ENCODE assay signal across 19 mouse cellular contexts in genomic region chr7:25700732-25701131, GRCm38 (mm10). TPM values are rescaled to one million over a fixed set of nuclear protein-coding genes. Genes with fewer than 3 reads are reported as not detected.
DNase-seq lines count a peak whose midpoint lies in the region; ATAC-seq and TF ChIP-seq lines count a peak whose summit lies in the region.
"Had no signal": no experiment of that assay in that cellular context is flagged by ENCODE, and none has a peak within 500 bp of the region (broad histone marks: within the 10 kb centered on the region; RNA-seq: fewer than 3 reads in every experiment).

No protein-coding gene starts in this region.

- no peak overlapping the region for H3K4me3 ChIP-seq in liver, adult 2 months (ENCODE audit: insufficient read depth, low read depth, low read length)
- no peak overlapping the region for H3K4me3 ChIP-seq in liver, embryonic 11.5 days (ENCODE audit: low read depth, low read length)
- no peak overlapping the region for H3K4me3 ChIP-seq in bone marrow macrophage, adult 2 months (ENCODE audit: insufficient read depth, low read length)
- H3K4me3 ChIP-seq: embryonic facial prominence, embryonic 12.5 days; heart, embryonic 10.5 days; limb, embryonic 10.5 days; lung, embryonic 15.5 days; midbrain, embryonic 12.5 days; neural tube, embryonic 12.5 days had no signal

- no peaks in the 10 kb centered on the region for H3K27me3 ChIP-seq in liver, adult 2 months (ENCODE audit: control insufficient read depth, insufficient read depth, low read length)
- H3K27me3 ChIP-seq in liver, embryonic 11.5 days (replicated peaks; ENCODE audit: control insufficient read depth, insufficient read depth, low read length) = no peaks in the 10 kb centered on the region

- no peaks in the 10 kb centered on the region for H3K36me3 ChIP-seq in liver, adult 2 months (ENCODE audit: control insufficient read depth, insufficient read depth, low read length)
- H3K36me3 ChIP-seq in liver, embryonic 11.5 days (ENCODE audit: control insufficient read depth, insufficient read depth, low read length) = peaks cover 48% of the 10 kb centered on the region
- H3K36me3 ChIP-seq: embryonic facial prominence, embryonic 12.5 days; midbrain, embryonic 12.5 days; neural tube, embryonic 12.5 days had no signal

- DNase-seq in liver, adult 2 months (ENCODE audit: extremely low read depth, low read depth, low spot score) = no peak
- DNase-seq in liver, embryonic 11.5 days (ENCODE audit: low spot score) = no peak
- DNase-seq in B cell, adult 2 months = peak; percentile 74 to 77
- peak; percentile 62 for DNase-seq in CD4-positive, CD25-positive, alpha-beta regulatory T cell, adult 2 months (ENCODE audit: low read depth, low spot score)
- DNase-seq in retina, postnatal 1 day = no peak
- DNase-seq in yolk sac, embryonic 10.5 days (ENCODE audit: low spot score) = no peak
- DNase-seq in urinary bladder, adult 2 months (ENCODE audit: low spot score) = no peak
- DNase-seq: cerebellum, postnatal 25 days; heart, postnatal 4 days; kidney, adult 8-10 months; layer of hippocampus, adult 9-11 months had no signal

- 74% methylated on average over 12 of the region's 12 CpGs for WGBS in liver, adult 2 months
- WGBS in liver, embryonic 11.5 days = 84% methylated on average over 12 of the region's 12 CpGs

- TF ChIP-seq POLR2A in liver, adult 2 months (IDR thresholded peaks at IDR 0.05; ENCODE audit: extremely low read depth, insufficient read depth, low read length) = no peak
- TF ChIP-seq POLR2A in bone marrow macrophage, adult 2 months (IDR thresholded peaks at IDR 0.05; ENCODE audit: borderline replicate concordance, low read depth, low read length) = no peak

- peaks cover 7% of the 10 kb centered on the region; the same call in 1 of the 2 replicates for H3K9me3 ChIP-seq in liver, embryonic 11.5 days (ENCODE audit: control insufficient read depth, low read length)
- H3K9me3 ChIP-seq: heart, embryonic 10.5 days; limb, embryonic 10.5 days; lung, embryonic 15.5 days; neural tube, embryonic 12.5 days had no signal

- peaks cover 8% of the 10 kb centered on the region; the same call in 1 of the 2 replicates for H3K4me1 ChIP-seq in liver, adult 2 months (ENCODE audit: control insufficient read depth, insufficient read depth, low read length)
- peaks cover 22% of the 10 kb centered on the region for H3K4me1 ChIP-seq in liver, embryonic 11.5 days (replicated peaks; ENCODE audit: control insufficient read depth, insufficient read depth, low read length)
- peaks cover 21% of the 10 kb centered on the region for H3K4me1 ChIP-seq in bone marrow macrophage, adult 2 months (ENCODE audit: control insufficient read depth, insufficient read depth, low read length)

- no peak overlapping the region for H3K27ac ChIP-seq in liver, adult 2 months (replicated peaks; ENCODE audit: insufficient read depth, low read depth, low read length)
- H3K27ac ChIP-seq in liver, embryonic 11.5 days (ENCODE audit: low read depth, low read length) = no peak overlapping the region
- no peak overlapping the region for H3K27ac ChIP-seq in bone marrow macrophage, adult 2 months (ENCODE audit: insufficient read depth, low read depth, low read length)
- H3K27ac ChIP-seq: embryonic facial prominence, embryonic 12.5 days; heart, embryonic 10.5 days; limb, embryonic 10.5 days; lung, embryonic 15.5 days; midbrain, embryonic 12.5 days; neural tube, embryonic 12.5 days had no signal

- no peak overlapping the region for H3K4me2 ChIP-seq in liver, embryonic 11.5 days
- H3K4me2 ChIP-seq: embryonic facial prominence, embryonic 12.5 days; lung, embryonic 15.5 days; midbrain, embryonic 12.5 days; neural tube, embryonic 12.5 days had no signal

- TF ChIP-seq CTCF in liver, adult 2 months (IDR thresholded peaks at IDR 0.05; ENCODE audit: low read depth, low read length) = peak; percentile 56
- peak; percentile 35; the same call in 1 of the 2 replicates for TF ChIP-seq CTCF in bone marrow macrophage, adult 2 months (IDR thresholded peaks at IDR 0.05; ENCODE audit: low read depth, low read length)

- ATAC-seq in liver, embryonic 11.5 days (replicated peaks; ENCODE audit: low FRiP score) = no peak

- no peak overlapping the region for H3K9ac ChIP-seq in liver, adult 2 months (ENCODE audit: low read depth, low read length)
- H3K9ac ChIP-seq in liver, embryonic 11.5 days (ENCODE audit: low read depth, low read length) = no peak overlapping the region
- H3K9ac ChIP-seq: embryonic facial prominence, embryonic 12.5 days; lung, embryonic 15.5 days; midbrain, embryonic 12.5 days; neural tube, embryonic 12.5 days had no signal

- H3K79me2 ChIP-seq in liver, adult 2 months (ENCODE audit: control insufficient read depth, insufficient read depth, low read length) = no peaks in the 10 kb centered on the region

RNA-seq across cellular contexts. Expression of gene Tgfb1, which starts 13.9 kb away (rescaled TPM):
- total RNA-seq in liver, adult 2 months (2014; rRNA removed) = 1.8 and 5.6 TPM in 2 replicates
- 4.8 and 6.8 TPM in 2 replicates for polyA plus RNA-seq in liver, adult 2 months (2012; rRNA removed)
- polyA plus RNA-seq in liver, embryonic 11.5 days (2014; fragmentation: Nextera tagmentation; extraction: Ambion mirVana) = 14.4 and 16.4 TPM in 2 replicates
- polyA plus RNA-seq in bone marrow macrophage, adult 2 months (2012; ENCODE audit: insufficient read depth, insufficient read length, missing spikeins) = 287 and 354 TPM in 2 replicates
- polyA plus RNA-seq in urinary bladder, adult 2 months (2012; rRNA removed) = 16.2 and 27.6 TPM in 2 replicates

RNA-seq across cellular contexts. Expression of gene Ccdc97, which starts 18.2 kb away (rescaled TPM):
- total RNA-seq in liver, adult 2 months (2014; rRNA removed) = 6.8 and 10.7 TPM in 2 replicates
- 34.1 and 38.4 TPM in 2 replicates for polyA plus RNA-seq in liver, adult 2 months (2012; rRNA removed)
- 33.2 and 33.9 TPM in 2 replicates for polyA plus RNA-seq in liver, embryonic 11.5 days (2014; fragmentation: Nextera tagmentation; extraction: Ambion mirVana)
- 40.0 and 44.7 TPM in 2 replicates for polyA plus RNA-seq in bone marrow macrophage, adult 2 months (2012; ENCODE audit: insufficient read depth, insufficient read length, missing spikeins)
- polyA plus RNA-seq in urinary bladder, adult 2 months (2012; rRNA removed) = 42.4 and 49.7 TPM in 2 replicates

RNA-seq across cellular contexts. Expression of gene B9d2, which starts 20.2 kb away (rescaled TPM):
- 4.2 and 6.8 TPM in 2 replicates for total RNA-seq in liver, adult 2 months (2014; rRNA removed)
- polyA plus RNA-seq in liver, adult 2 months (2012; rRNA removed) = 21.0 and 22.5 TPM in 2 replicates
- 38.2 and 40.9 TPM in 2 replicates for polyA plus RNA-seq in liver, embryonic 11.5 days (2014; fragmentation: Nextera tagmentation; extraction: Ambion mirVana)
- 18.3 and 19.2 TPM in 2 replicates for polyA plus RNA-seq in bone marrow macrophage, adult 2 months (2012; ENCODE audit: insufficient read depth, insufficient read length, missing spikeins)
- polyA plus RNA-seq in urinary bladder, adult 2 months (2012; rRNA removed) = 25.6 TPM in 2 replicates

RNA-seq across cellular contexts. Expression of gene Tmem91, which starts 25.8 kb away (rescaled TPM):
- total RNA-seq in liver, adult 2 months (2014; rRNA removed) = not detected in 2 replicates
- polyA plus RNA-seq in liver, adult 2 months (2012; rRNA removed) = not detected in 2 replicates
- 2.5 and 3.3 TPM in 2 replicates for polyA plus RNA-seq in liver, embryonic 11.5 days (2014; fragmentation: Nextera tagmentation; extraction: Ambion mirVana)
- 0.87 TPM in 1 of 2 replicates, not detected in the other for polyA plus RNA-seq in bone marrow macrophage, adult 2 months (2012; ENCODE audit: insufficient read depth, insufficient read length, missing spikeins)
- polyA plus RNA-seq in urinary bladder, adult 2 months (2012; rRNA removed) = 1.1 and 1.3 TPM in 2 replicates
- total RNA-seq: adrenal gland, adult 18-20 months had no signal

RNA-seq across cellular contexts. Expression of gene Exosc5, which starts 41.8 kb away (rescaled TPM):
- total RNA-seq in liver, adult 2 months (2014; rRNA removed) = 30.4 and 32.1 TPM in 2 replicates
- 70.3 and 75.1 TPM in 2 replicates for polyA plus RNA-seq in liver, adult 2 months (2012; rRNA removed)
- 125 and 139 TPM in 2 replicates for polyA plus RNA-seq in liver, embryonic 11.5 days (2014; fragmentation: Nextera tagmentation; extraction: Ambion mirVana)
- polyA plus RNA-seq in bone marrow macrophage, adult 2 months (2012; ENCODE audit: insufficient read depth, insufficient read length, missing spikeins) = 22.6 and 30.6 TPM in 2 replicates
- polyA plus RNA-seq in urinary bladder, adult 2 months (2012; rRNA removed) = 50.4 and 64.6 TPM in 2 replicates

Comparison
In these comparisons a context has a peak if more than half of its experiments do, and no peak if none do; other contexts are left out.
1. DNase-seq: peak in B cell, adult 2 months (2 of 2) and CD4-positive, CD25-positive, alpha-beta regulatory T cell, adult 2 months (single experiment); none in liver, adult 2 months (single experiment), liver, embryonic 11.5 days (single experiment), retina, postnatal 1 day (single experiment), yolk sac, embryonic 10.5 days (single experiment) and urinary bladder, adult 2 months (single experiment).
2. RNA of gene Tgfb1, which starts 13.9 kb away (polyA plus RNA-seq): 287 to 354 TPM in bone marrow macrophage, adult 2 months; 14.4 to 16.4 TPM in liver, embryonic 11.5 days, 16.2 to 27.6 TPM in urinary bladder, adult 2 months and 4.8 to 6.8 TPM in liver, adult 2 months; every median in the first group is over 10 times any median in the second.